Mouse (Mus musculus) erythroid progenitor cell, adult 5-6 weeks (primary cell): Measurements from ENCODE around the gene Gpr135. TPM values are rescaled to one million over a fixed set of nuclear protein-coding genes. Genes with fewer than 3 reads are reported as not detected.

Experiments used
- total RNA-seq, 2 experiments: library from RNA; stranded (forward) in 1 of 2; stranded (reverse) in 1 of 2; fragments of 150-400 nt in 1 of 2; fragments of 186-747, 209-891 nt in 1 of 2; gene quantifications; 2 replicates each; pipeline versions ENCODE4 v1.2.3 to v1.2.4; 2015 to 2017; ENCODE audit warnings: low replicate concordance in 2 of 2

The Gpr135 gene
- total RNA-seq, 2 experiments from 2014 or later: not detected

Other genes with a start within 250 kb of the Gpr135 start
- gene Daam1, start 240.0 kb downstream of the Gpr135 start, total RNA-seq (2015; ENCODE audit: low replicate concordance): 63.8 and 75.5 TPM in 2 replicates
- 78.1 and 90.7 TPM in 2 replicates for gene Daam1, start 240.0 kb downstream of the Gpr135 start, total RNA-seq (2017; ENCODE audit: low replicate concordance)
- not detected in 2 replicates for gene L3hypdh, start 14.3 kb upstream of the Gpr135 start, total RNA-seq (2015; ENCODE audit: low replicate concordance)
- 0.77 TPM in 1 of 2 replicates, not detected in the other for gene L3hypdh, start 14.3 kb upstream of the Gpr135 start, total RNA-seq (2017; ENCODE audit: low replicate concordance)
- gene Jkamp, start 14.5 kb upstream of the Gpr135 start, total RNA-seq (2015; ENCODE audit: low replicate concordance): 2.9 and 13.0 TPM in 2 replicates
- gene Jkamp, start 14.5 kb upstream of the Gpr135 start, total RNA-seq (2017; ENCODE audit: low replicate concordance): 0.90 and 6.1 TPM in 2 replicates
- not detected in 2 replicates for gene Ccdc175, start 113.9 kb upstream of the Gpr135 start, total RNA-seq (2015; ENCODE audit: low replicate concordance)
- gene Ccdc175, start 113.9 kb upstream of the Gpr135 start, total RNA-seq (2017; ENCODE audit: low replicate concordance): not detected in 2 replicates